Mouse (Mus musculus) ES-Bruce4 (cell line): Measurements from ENCODE around the gene Rab5if.

Experiments used
- CTCF ChIP-seq: IDR thresholded peaks from one replicate; pipeline ENCODE4 v1.8.1; 2011; ENCODE audit warnings: low read depth, low read length
- EP300 ChIP-seq: IDR thresholded peaks from 2 replicates; pipeline ENCODE4 v1.6.1; 2011; ENCODE audit warnings: low read depth, low read length; ENCODE audit not compliant: insufficient read depth

GRCm38 (mm10) chr2:156877726-156878125 is 14.8 kb downstream of the Rab5if start:
- TF ChIP-seq EP300 (no peak), CTCF (no peak)
